ENCODE assay signal across 20 mouse cellular contexts in genomic region chr6:54277234-54277633, GRCm38 (mm10). TPM values are rescaled to one million over a fixed set of nuclear protein-coding genes. Genes with fewer than 3 reads are reported as not detected.
DNase-seq lines count a peak whose midpoint lies in the region; ATAC-seq and TF ChIP-seq lines count a peak whose summit lies in the region.
"Had no signal": no experiment of that assay in that cellular context is flagged by ENCODE, and none has a peak within 500 bp of the region (broad histone marks: within the 10 kb centered on the region; RNA-seq: fewer than 3 reads in every experiment).

No protein-coding gene starts in this region.

- intact Hi-C loops in heart, adult 2 months (cut with DNase I), result no loop called here

- H3K79me2 ChIP-seq in heart, adult 2 months (replicated peaks; ENCODE audit: control insufficient read depth, insufficient read depth, low read length), result no peaks in the 10 kb centered on the region

- no peak for TF ChIP-seq POLR2A in heart, adult 2 months (IDR thresholded peaks at IDR 0.05; ENCODE audit: insufficient read depth, low read depth, low read length)

- no peaks in the 10 kb centered on the region for H3K27me3 ChIP-seq in heart, adult 2 months (ENCODE audit: control insufficient read depth, insufficient read depth, low read length)
- H3K27me3 ChIP-seq in megakaryocyte, embryonic 14.5 days (replicated peaks), result no peaks in the 10 kb centered on the region
- H3K27me3 ChIP-seq in embryonic facial prominence, embryonic 12.5 days, result peaks cover 6% of the 10 kb centered on the region; the same call in 1 of the 2 replicates
- H3K27me3 ChIP-seq: neural tube, embryonic 13.5 days had no signal

- no peak for DNase-seq in heart, adult 2 months
- no peak for DNase-seq in heart, adult 8-10 months (ENCODE audit: low spot score)
- peak; percentile 23 for DNase-seq in adipocyte (ENCODE audit: low spot score)
- DNase-seq in spleen, postnatal 4 days (ENCODE audit: low spot score in 2 of 2), result no peak
- DNase-seq in spleen, adult 12 weeks (ENCODE audit: low spot score), result no peak
- DNase-seq: adrenal gland, postnatal 25 days; cerebellum, adult 18-20 months; forebrain, postnatal 0 days; gastrocnemius, adult 2 months; liver, postnatal 0 days; lung, postnatal 10 days; right cerebral cortex, adult 18-20 months; thymus, postnatal 4 days had no signal

- no peak for TF ChIP-seq CTCF in heart, adult 2 months (IDR thresholded peaks at IDR 0.05)

- 75% methylated on average over 4 of the region's 4 CpGs for WGBS in heart, adult 2 months
- WGBS in embryonic facial prominence, embryonic 12.5 days, result 70% methylated on average over 4 of the region's 4 CpGs

- no peak for TF ChIP-seq EP300 in heart, adult 2 months (IDR thresholded peaks at IDR 0.05; ENCODE audit: insufficient read depth, low read depth, low read length)

- no peaks in the 10 kb centered on the region for H3K9me3 ChIP-seq in megakaryocyte, embryonic 14.5 days
- H3K9me3 ChIP-seq in embryonic facial prominence, embryonic 12.5 days, result no peaks in the 10 kb centered on the region
- H3K9me3 ChIP-seq: hindbrain, embryonic 10.5 days; limb, embryonic 10.5 days; neural tube, embryonic 13.5 days had no signal

- H3K4me2 ChIP-seq in embryonic facial prominence, embryonic 12.5 days (replicated peaks), result no peak overlapping the region
- H3K4me2 ChIP-seq: neural tube, embryonic 13.5 days had no signal

- peaks cover 13% of the 10 kb centered on the region for H3K4me1 ChIP-seq in heart, adult 2 months (ENCODE audit: control insufficient read depth, insufficient read depth, low read length)
- peaks cover 94% of the 10 kb centered on the region for H3K4me1 ChIP-seq in megakaryocyte, embryonic 14.5 days
- H3K4me1 ChIP-seq in embryonic facial prominence, embryonic 12.5 days, result peaks cover 42% of the 10 kb centered on the region

- ATAC-seq in megakaryocyte, adult 5-6 weeks (ENCODE audit: poor library complexity, severe bottlenecking), result no peak
- no peak for ATAC-seq in embryonic facial prominence, embryonic 12.5 days (ENCODE audit: insufficient number of reproducible peaks, insufficient read depth, low FRiP score, low TSS enrichment)
- ATAC-seq: CD4-positive, CD25-positive, alpha-beta regulatory T cell, adult 4 months; forebrain, postnatal 0 days; liver, postnatal 0 days had no signal

- H3K27ac ChIP-seq in heart, adult 2 months, result peak overlapping the region; percentile 33
- peak overlapping the region; percentile 65 for H3K27ac ChIP-seq in embryonic facial prominence, embryonic 12.5 days
- H3K27ac ChIP-seq: gastrocnemius, adult 2 months; limb, embryonic 10.5 days; neural tube, embryonic 13.5 days had no signal

- no peaks in the 10 kb centered on the region for H3K36me3 ChIP-seq in heart, adult 2 months (ENCODE audit: control insufficient read depth, insufficient read depth, low read length)
- peaks cover 49% of the 10 kb centered on the region for H3K36me3 ChIP-seq in megakaryocyte, embryonic 14.5 days (replicated peaks; ENCODE audit: low read length)
- H3K36me3 ChIP-seq in embryonic facial prominence, embryonic 12.5 days, result no peaks in the 10 kb centered on the region
- H3K36me3 ChIP-seq: hindbrain, embryonic 10.5 days; neural tube, embryonic 13.5 days had no signal

- H3K4me3 ChIP-seq in heart, adult 2 months, result no peak overlapping the region
- peak overlapping the region; percentile 89 for H3K4me3 ChIP-seq in megakaryocyte, embryonic 14.5 days (replicated peaks)
- no peak overlapping the region for H3K4me3 ChIP-seq in embryonic facial prominence, embryonic 12.5 days
- H3K4me3 ChIP-seq: gastrocnemius, adult 2 months; hindbrain, embryonic 10.5 days; limb, embryonic 10.5 days; neural tube, embryonic 13.5 days had no signal

- H3K9ac ChIP-seq in heart, adult 2 months (ENCODE audit: low read depth, low read length), result no peak overlapping the region
- no peak overlapping the region for H3K9ac ChIP-seq in embryonic facial prominence, embryonic 12.5 days
- H3K9ac ChIP-seq: forebrain, postnatal 0 days; liver, postnatal 0 days; neural tube, embryonic 13.5 days had no signal

RNA-seq across cellular contexts. Expression of gene Prr15, which starts 48.4 kb away (rescaled TPM):
- total RNA-seq in heart, adult 2 months (2021), result 1 to 10 TPM; 1.7 to 2.6 TPM
- 1.1 and 1.2 TPM in 2 replicates for polyA plus RNA-seq in heart, adult 2 months (2012; rRNA removed)
- 1 to 10 TPM; 1.4 to 2.7 (median 1.5) TPM for total RNA-seq in heart, adult 8-10 months (2022)
- polyA plus RNA-seq in megakaryocyte, embryonic 14.5 days (2012; ENCODE audit: insufficient read depth, low replicate concordance), result 3.1 TPM in 1 of 2 replicates, not detected in the other
- 0.27 TPM in 1 of 2 replicates, not detected in the other for total RNA-seq in megakaryocyte, adult 5-6 weeks (2015)
- total RNA-seq in megakaryocyte, adult 5-6 weeks (2017), result not detected in 2 replicates
- polyA plus RNA-seq in embryonic facial prominence, embryonic 12.5 days (2016; fragmentation: Nextera tagmentation; extraction: Ambion mirVana), result 2.3 and 4.1 TPM in 2 replicates
